22 mouse cellular contexts compared by ENCODE assay signal in the genomic region with DNA sequence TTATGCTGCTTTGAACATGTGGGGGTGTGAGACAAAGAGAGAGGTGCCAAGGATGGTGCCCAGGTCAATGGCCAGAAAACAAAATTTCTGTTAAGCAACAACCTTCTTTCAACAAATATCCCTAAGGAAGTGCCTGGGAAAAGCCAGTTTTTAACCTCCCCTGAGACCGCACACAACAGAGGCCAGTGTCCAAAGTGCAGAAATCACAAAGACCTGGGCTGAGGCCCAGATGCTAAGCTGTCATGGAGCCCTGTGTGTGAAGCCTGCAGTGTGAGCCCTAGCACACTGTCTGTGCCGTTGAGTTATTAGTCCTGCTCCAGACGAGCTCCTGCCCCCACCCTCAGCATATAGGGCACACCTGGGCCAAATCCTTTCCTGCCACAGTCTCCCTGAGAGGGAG. TPM values are rescaled to one million over a fixed set of nuclear protein-coding genes. Genes with fewer than 3 reads are reported as not detected.
A peak's percentile ranks its signal among the peaks of the same experiment; 100 is the strongest.
DNase-seq lines count a peak whose midpoint lies in the region; ATAC-seq and TF ChIP-seq lines count a peak whose summit lies in the region.
"Had no signal": no experiment of that assay in that cellular context is flagged by ENCODE, and none has a peak within 500 bp of the region (broad histone marks: within the 10 kb centered on the region; RNA-seq: fewer than 3 reads in every experiment).

No protein-coding gene starts in this region.

- H3K36me3 ChIP-seq in intestine, embryonic 14.5 days (ENCODE audit: control insufficient read depth, insufficient read depth, low read length): no peaks in the 10 kb centered on the region
- no peaks in the 10 kb centered on the region for H3K36me3 ChIP-seq in intestine, embryonic 15.5 days
- H3K36me3 ChIP-seq in kidney, postnatal 0 days (ENCODE audit: insufficient read depth, low read length): no peaks in the 10 kb centered on the region
- no peaks in the 10 kb centered on the region for H3K36me3 ChIP-seq in limb, embryonic 13.5 days
- H3K36me3 ChIP-seq in thymus, adult 2 months (ENCODE audit: control insufficient read depth, insufficient read depth, low read length): no peaks in the 10 kb centered on the region
- H3K36me3 ChIP-seq: embryonic facial prominence, embryonic 10.5 days; hindbrain, embryonic 15.5 days; limb, embryonic 15.5 days; midbrain, embryonic 15.5 days had no signal

- peak; percentile 50; the same call in 1 of the 2 replicates for ATAC-seq in intestine, embryonic 14.5 days (replicated peaks; ENCODE audit: low FRiP score, low TSS enrichment, low read depth)
- ATAC-seq in intestine, embryonic 15.5 days: no peak
- ATAC-seq in kidney, postnatal 0 days (replicated peaks; ENCODE audit: low FRiP score, low read depth): no peak
- ATAC-seq in limb, embryonic 13.5 days (ENCODE audit: low FRiP score, low read depth): no peak
- ATAC-seq: forebrain, embryonic 13.5 days; liver, postnatal 0 days; midbrain, embryonic 15.5 days had no signal

- TF ChIP-seq POLR2A in thymus, adult 2 months (IDR thresholded peaks at IDR 0.05; ENCODE audit: control insufficient read depth, extremely low read depth, insufficient read depth, low read length, poor library complexity): no peak

- TF ChIP-seq CTCF in kidney, postnatal 0 days (IDR thresholded peaks at IDR 0.05; ENCODE audit: low read depth): no peak
- TF ChIP-seq CTCF in thymus, adult 2 months (IDR thresholded peaks at IDR 0.05; ENCODE audit: borderline replicate concordance, control insufficient read depth, extremely low read depth, insufficient read depth, low read length, poor library complexity): no peak

- 23% methylated on average over 3 of the region's 3 CpGs for WGBS in intestine, embryonic 14.5 days
- WGBS in intestine, embryonic 15.5 days: 24% methylated on average over 3 of the region's 3 CpGs
- WGBS in kidney, postnatal 0 days: 21% methylated on average over 3 of the region's 3 CpGs
- 38% methylated on average over 3 of the region's 3 CpGs for WGBS in limb, embryonic 13.5 days
- WGBS in thymus, adult 2 months: 70% methylated on average over 3 of the region's 3 CpGs

- no peak overlapping the region for H3K9ac ChIP-seq in intestine, embryonic 14.5 days (ENCODE audit: low read length)
- H3K9ac ChIP-seq in intestine, embryonic 15.5 days: no peak overlapping the region
- no peak overlapping the region for H3K9ac ChIP-seq in kidney, postnatal 0 days (ENCODE audit: low read depth, low read length)
- H3K9ac ChIP-seq in limb, embryonic 13.5 days: no peak overlapping the region
- H3K9ac ChIP-seq: forebrain, embryonic 13.5 days; hindbrain, embryonic 15.5 days; limb, embryonic 15.5 days; liver, postnatal 0 days; midbrain, embryonic 15.5 days had no signal

- H3K4me3 ChIP-seq in intestine, embryonic 14.5 days (ENCODE audit: low read depth, low read length): no peak overlapping the region
- H3K4me3 ChIP-seq in intestine, embryonic 15.5 days (replicated peaks): no peak overlapping the region
- H3K4me3 ChIP-seq in kidney, postnatal 0 days (replicated peaks; ENCODE audit: low read depth, low read length): no peak overlapping the region
- H3K4me3 ChIP-seq in limb, embryonic 13.5 days: no peak overlapping the region
- H3K4me3 ChIP-seq in thymus, adult 2 months (ENCODE audit: control insufficient read depth, insufficient read depth, low read length): no peak overlapping the region
- H3K4me3 ChIP-seq: embryonic facial prominence, embryonic 10.5 days; forebrain, embryonic 13.5 days; hindbrain, embryonic 15.5 days; layer of hippocampus, adult 2 months; limb, embryonic 15.5 days; megakaryocyte, embryonic 14.5 days; midbrain, embryonic 15.5 days had no signal

- no peaks in the 10 kb centered on the region for H3K9me3 ChIP-seq in intestine, embryonic 14.5 days (ENCODE audit: control insufficient read depth, low read length)
- H3K9me3 ChIP-seq in intestine, embryonic 15.5 days: no peaks in the 10 kb centered on the region
- H3K9me3 ChIP-seq in kidney, postnatal 0 days (replicated peaks; ENCODE audit: low read length): no peaks in the 10 kb centered on the region
- H3K9me3 ChIP-seq in limb, embryonic 13.5 days: no peaks in the 10 kb centered on the region
- H3K9me3 ChIP-seq: embryonic facial prominence, embryonic 10.5 days; forebrain, embryonic 13.5 days; hindbrain, embryonic 15.5 days; limb, embryonic 15.5 days; midbrain, embryonic 15.5 days had no signal

- H3K4me2 ChIP-seq in intestine, embryonic 14.5 days (ENCODE audit: low read length): no peak overlapping the region
- H3K4me2 ChIP-seq in intestine, embryonic 15.5 days (replicated peaks): no peak overlapping the region
- H3K4me2 ChIP-seq in kidney, postnatal 0 days (ENCODE audit: low read length): no peak overlapping the region; the same call in 1 of the 2 replicates
- H3K4me2 ChIP-seq in limb, embryonic 13.5 days (replicated peaks): peak overlapping the region; percentile 4; the same call in 1 of the 2 replicates
- H3K4me2 ChIP-seq: forebrain, embryonic 13.5 days; hindbrain, embryonic 15.5 days; limb, embryonic 15.5 days; midbrain, embryonic 15.5 days had no signal

- DNase-seq in adrenal gland, postnatal 14 days: peak; percentile 13
- DNase-seq in adrenal gland, postnatal 25 days: no peak
- DNase-seq in intestine, embryonic 14.5 days (ENCODE audit: low spot score): no peak
- peak; percentile 18 for DNase-seq in kidney, postnatal 0 days (ENCODE audit: low spot score)
- DNase-seq in layer of hippocampus, postnatal 14 days (ENCODE audit: low spot score in 2 of 2): no peak
- DNase-seq in thymus, adult 2 months: no peak
- DNase-seq: cerebellum, adult 11-12 months; liver, postnatal 0 days; lung, postnatal 14 days; thymus, postnatal 4 days had no signal

- no peak overlapping the region for H3K27ac ChIP-seq in intestine, embryonic 14.5 days (ENCODE audit: low read depth)
- no peak overlapping the region for H3K27ac ChIP-seq in intestine, embryonic 15.5 days
- no peak overlapping the region for H3K27ac ChIP-seq in kidney, postnatal 0 days
- H3K27ac ChIP-seq in limb, embryonic 13.5 days: no peak overlapping the region
- H3K27ac ChIP-seq in thymus, adult 2 months (ENCODE audit: control insufficient read depth, insufficient read depth, low read length): no peak overlapping the region
- H3K27ac ChIP-seq: embryonic facial prominence, embryonic 10.5 days; forebrain, embryonic 13.5 days; hindbrain, embryonic 15.5 days; layer of hippocampus, adult 2 months; limb, embryonic 15.5 days; midbrain, embryonic 15.5 days had no signal

- H3K27me3 ChIP-seq in intestine, embryonic 14.5 days (replicated peaks; ENCODE audit: control insufficient read depth, insufficient read depth, low read length): no peaks in the 10 kb centered on the region
- no peaks in the 10 kb centered on the region for H3K27me3 ChIP-seq in intestine, embryonic 15.5 days (replicated peaks)
- H3K27me3 ChIP-seq in kidney, postnatal 0 days (ENCODE audit: insufficient read depth, low read length): no peaks in the 10 kb centered on the region
- H3K27me3 ChIP-seq in limb, embryonic 13.5 days: peaks cover 4% of the 10 kb centered on the region
- H3K27me3 ChIP-seq in thymus, adult 2 months (ENCODE audit: control insufficient read depth, insufficient read depth, low read length): no peaks in the 10 kb centered on the region
- H3K27me3 ChIP-seq: forebrain, embryonic 13.5 days; hindbrain, embryonic 15.5 days; limb, embryonic 15.5 days; megakaryocyte, embryonic 14.5 days; midbrain, embryonic 15.5 days had no signal

- 0 out of 2 replicates have a peak, but pooled peaks cover 6% of the 10 kb centered on the region for H3K4me1 ChIP-seq in intestine, embryonic 14.5 days (replicated peaks; ENCODE audit: control insufficient read depth, insufficient read depth, low read length)
- peaks cover 5% of the 10 kb centered on the region; the same call in 1 of the 2 replicates for H3K4me1 ChIP-seq in intestine, embryonic 15.5 days (replicated peaks)
- no peaks in the 10 kb centered on the region for H3K4me1 ChIP-seq in kidney, postnatal 0 days (replicated peaks; ENCODE audit: insufficient read depth, low read length)
- peaks cover 17% of the 10 kb centered on the region for H3K4me1 ChIP-seq in limb, embryonic 13.5 days
- H3K4me1 ChIP-seq in thymus, adult 2 months (replicated peaks; ENCODE audit: control insufficient read depth, insufficient read depth, low read length): no peaks in the 10 kb centered on the region
- H3K4me1 ChIP-seq: forebrain, embryonic 13.5 days; megakaryocyte, embryonic 14.5 days; midbrain, embryonic 15.5 days had no signal

RNA-seq across cellular contexts. Expression of a gene that starts 22.5 kb away (rescaled TPM):
- 0.53 TPM in 1 of 2 replicates, not detected in the other for total RNA-seq in adrenal gland, postnatal 14 days (2021)
- total RNA-seq in adrenal gland, postnatal 25 days (2021): 0.46 TPM in 1 of 2 replicates, not detected in the other
- polyA plus RNA-seq in intestine, embryonic 14.5 days (2014; fragmentation: Nextera tagmentation; extraction: Ambion mirVana): 0.30 TPM in 1 of 2 replicates, not detected in the other
- 0.20 and 0.40 TPM in 2 replicates for polyA plus RNA-seq in intestine, embryonic 15.5 days (2015; fragmentation: Nextera tagmentation; extraction: Ambion mirVana)
- polyA plus RNA-seq in kidney, postnatal 0 days (2015; fragmentation: Nextera tagmentation; extraction: Ambion mirVana): 0.11 TPM in 1 of 2 replicates, not detected in the other
- polyA plus RNA-seq in limb, embryonic 13.5 days (2015; fragmentation: Nextera tagmentation; extraction: Ambion mirVana): 0.18 and 0.31 TPM in 2 replicates
- total RNA-seq in layer of hippocampus, postnatal 14 days (2021): 1 to 10 TPM in 1 of 2 experiments, under 1 TPM in 1; 0.88 to 1.8 TPM
- polyA plus RNA-seq in thymus, adult 2 months (2012; rRNA removed): 0.11 TPM in 1 of 2 replicates, not detected in the other
- total RNA-seq: adrenal gland, adult 18-20 months; MEL had no signal
- polyA plus RNA-seq: embryonic facial prominence, embryonic 10.5 days; neural tube, embryonic 11.5 days had no signal

Comparison
In these comparisons a context has a peak if more than half of its experiments do, and no peak if none do; other contexts are left out.
1. DNase-seq: peak in adrenal gland, postnatal 14 days (single experiment) and kidney, postnatal 0 days (single experiment); none in adrenal gland, postnatal 25 days (single experiment), intestine, embryonic 14.5 days (single experiment), layer of hippocampus, postnatal 14 days (0 of 2) and thymus, adult 2 months (single experiment).